Mouse (Mus musculus): ENCODE results near the gene Eno3. TPM values are rescaled to one million over a fixed set of nuclear protein-coding genes. Genes with fewer than 3 reads are reported as not detected.

The Eno3 gene
- total and polyA plus RNA-seq, 3 experiments: 11.2 to 26.4 (median 23.0) TPM

Other genes starting within 250 kb of the Eno3 start
Only the 20 nearest of the 25 such genes appear.
- 3.6 and 5.5 TPM in 2 replicates for gene Tm4sf5, start 152.0 kb upstream of the Eno3 start, total RNA-seq (2012; rRNA removed)
- gene Tm4sf5, start 152.0 kb upstream of the Eno3 start, total RNA-seq (2014; rRNA removed): 8.8 and 11.7 TPM in 2 replicates
- 24.5 and 32.5 TPM in 2 replicates for gene Tm4sf5, start 152.0 kb upstream of the Eno3 start, polyA plus RNA-seq (2012; ENCODE audit: insufficient read length, low read depth)
- 0.21 TPM in 1 of 2 replicates, not detected in the other for gene Vmo1, start 142.6 kb upstream of the Eno3 start, total RNA-seq (2012; rRNA removed)
- gene Vmo1, start 142.6 kb upstream of the Eno3 start, total RNA-seq (2014; rRNA removed): 0.70 TPM in 1 of 2 replicates, not detected in the other
- gene Vmo1, start 142.6 kb upstream of the Eno3 start, polyA plus RNA-seq (2012; ENCODE audit: insufficient read length, low read depth): 0.36 and 0.63 TPM in 2 replicates
- gene Gltpd2, start 138.0 kb upstream of the Eno3 start, total RNA-seq (2012; rRNA removed): not detected in 2 replicates
- not detected in 2 replicates for gene Gltpd2, start 138.0 kb upstream of the Eno3 start, total RNA-seq (2014; rRNA removed)
- 0.19 TPM in 1 of 2 replicates, not detected in the other for gene Gltpd2, start 138.0 kb upstream of the Eno3 start, polyA plus RNA-seq (2012; ENCODE audit: insufficient read length, low read depth)
- 921 and 922 TPM in 2 replicates for gene Psmb6, start 131.8 kb upstream of the Eno3 start, total RNA-seq (2012; rRNA removed)
- 749 and 831 TPM in 2 replicates for gene Psmb6, start 131.8 kb upstream of the Eno3 start, total RNA-seq (2014; rRNA removed)
- 779 and 831 TPM in 2 replicates for gene Psmb6, start 131.8 kb upstream of the Eno3 start, polyA plus RNA-seq (2012; ENCODE audit: insufficient read length, low read depth)
- not detected in 2 replicates for gene Gm40193, start 124.3 kb upstream of the Eno3 start, total RNA-seq (2012; rRNA removed)
- gene Gm40193, start 124.3 kb upstream of the Eno3 start, total RNA-seq (2014; rRNA removed): not detected in 2 replicates
- not detected in 2 replicates for gene Gm40193, start 124.3 kb upstream of the Eno3 start, polyA plus RNA-seq (2012; ENCODE audit: insufficient read length, low read depth)
- gene Pld2, start 117.1 kb upstream of the Eno3 start, total RNA-seq (2012; rRNA removed): 4.0 and 4.8 TPM in 2 replicates
- 3.1 and 3.4 TPM in 2 replicates for gene Pld2, start 117.1 kb upstream of the Eno3 start, total RNA-seq (2014; rRNA removed)
- gene Pld2, start 117.1 kb upstream of the Eno3 start, polyA plus RNA-seq (2012; ENCODE audit: insufficient read length, low read depth): 6.6 and 6.7 TPM in 2 replicates
- gene Mink1, start 94.3 kb upstream of the Eno3 start, total RNA-seq (2012; rRNA removed): 24.3 and 31.2 TPM in 2 replicates
- gene Mink1, start 94.3 kb upstream of the Eno3 start, total RNA-seq (2014; rRNA removed): 11.6 and 15.0 TPM in 2 replicates
- 79.8 and 82.8 TPM in 2 replicates for gene Mink1, start 94.3 kb upstream of the Eno3 start, polyA plus RNA-seq (2012; ENCODE audit: insufficient read length, low read depth)
- 0.17 TPM in 1 of 2 replicates, not detected in the other for gene 4930544D05Rik, start 41.4 kb upstream of the Eno3 start, total RNA-seq (2012; rRNA removed)
- not detected in 2 replicates for gene 4930544D05Rik, start 41.4 kb upstream of the Eno3 start, total RNA-seq (2014; rRNA removed)
- gene 4930544D05Rik, start 41.4 kb upstream of the Eno3 start, polyA plus RNA-seq (2012; ENCODE audit: insufficient read length, low read depth): not detected in 2 replicates
- gene Chrne, start 38.0 kb upstream of the Eno3 start, total RNA-seq (2012; rRNA removed): not detected in 2 replicates
- not detected in 2 replicates for gene Chrne, start 38.0 kb upstream of the Eno3 start, total RNA-seq (2014; rRNA removed)
- gene Chrne, start 38.0 kb upstream of the Eno3 start, polyA plus RNA-seq (2012; ENCODE audit: insufficient read length, low read depth): not detected in 2 replicates
- 0.25 TPM in 2 replicates for gene Gp1ba, start 18.1 kb upstream of the Eno3 start, total RNA-seq (2012; rRNA removed)
- gene Gp1ba, start 18.1 kb upstream of the Eno3 start, total RNA-seq (2014; rRNA removed): not detected in 2 replicates
- gene Gp1ba, start 18.1 kb upstream of the Eno3 start, polyA plus RNA-seq (2012; ENCODE audit: insufficient read length, low read depth): 0.84 and 1.1 TPM in 2 replicates
- 23.5 and 24.0 TPM in 2 replicates for gene Rnf167, start 10.0 kb upstream of the Eno3 start, total RNA-seq (2012; rRNA removed)
- 24.1 and 25.5 TPM in 2 replicates for gene Rnf167, start 10.0 kb upstream of the Eno3 start, total RNA-seq (2014; rRNA removed)
- gene Rnf167, start 10.0 kb upstream of the Eno3 start, polyA plus RNA-seq (2012; ENCODE audit: insufficient read length, low read depth): 28.0 and 31.7 TPM in 2 replicates
- gene Slc25a11, start 9.7 kb upstream of the Eno3 start, total RNA-seq (2012; rRNA removed): 96.9 and 99.0 TPM in 2 replicates
- 121 and 135 TPM in 2 replicates for gene Slc25a11, start 9.7 kb upstream of the Eno3 start, total RNA-seq (2014; rRNA removed)
- 127 and 132 TPM in 2 replicates for gene Slc25a11, start 9.7 kb upstream of the Eno3 start, polyA plus RNA-seq (2012; ENCODE audit: insufficient read length, low read depth)
- gene Pfn1, start 2.6 kb upstream of the Eno3 start, total RNA-seq (2012; rRNA removed): 1,045 and 1,143 TPM in 2 replicates
- gene Pfn1, start 2.6 kb upstream of the Eno3 start, total RNA-seq (2014; rRNA removed): 799 and 844 TPM in 2 replicates
- 2,575 and 2,624 TPM in 2 replicates for gene Pfn1, start 2.6 kb upstream of the Eno3 start, polyA plus RNA-seq (2012; ENCODE audit: insufficient read length, low read depth)
- gene Spag7, start 12.2 kb downstream of the Eno3 start, total RNA-seq (2012; rRNA removed): 96.3 and 105 TPM in 2 replicates
- gene Spag7, start 12.2 kb downstream of the Eno3 start, total RNA-seq (2014; rRNA removed): 86.9 and 93.5 TPM in 2 replicates
- 120 and 161 TPM in 2 replicates for gene Spag7, start 12.2 kb downstream of the Eno3 start, polyA plus RNA-seq (2012; ENCODE audit: insufficient read length, low read depth)
- 4.0 and 4.9 TPM in 2 replicates for gene Camta2, start 30.9 kb downstream of the Eno3 start, total RNA-seq (2012; rRNA removed)
- gene Camta2, start 30.9 kb downstream of the Eno3 start, total RNA-seq (2014; rRNA removed): 0.70 and 1.0 TPM in 2 replicates
- gene Camta2, start 30.9 kb downstream of the Eno3 start, polyA plus RNA-seq (2012; ENCODE audit: insufficient read length, low read depth): 13.3 and 17.0 TPM in 2 replicates
- 1.3 and 1.7 TPM in 2 replicates for gene Inca1, start 43.0 kb downstream of the Eno3 start, total RNA-seq (2012; rRNA removed)
- 1.9 and 3.4 TPM in 2 replicates for gene Inca1, start 43.0 kb downstream of the Eno3 start, total RNA-seq (2014; rRNA removed)
- gene Inca1, start 43.0 kb downstream of the Eno3 start, polyA plus RNA-seq (2012; ENCODE audit: insufficient read length, low read depth): 3.8 and 4.4 TPM in 2 replicates
- gene Kif1c, start 43.3 kb downstream of the Eno3 start, total RNA-seq (2012; rRNA removed): 36.9 and 38.0 TPM in 2 replicates
- gene Kif1c, start 43.3 kb downstream of the Eno3 start, total RNA-seq (2014; rRNA removed): 11.0 and 11.6 TPM in 2 replicates
- 31.7 and 32.3 TPM in 2 replicates for gene Kif1c, start 43.3 kb downstream of the Eno3 start, polyA plus RNA-seq (2012; ENCODE audit: insufficient read length, low read depth)
- gene Zfp3, start 107.0 kb downstream of the Eno3 start, total RNA-seq (2012; rRNA removed): 3.1 and 3.5 TPM in 2 replicates
- gene Zfp3, start 107.0 kb downstream of the Eno3 start, total RNA-seq (2014; rRNA removed): 1.7 and 1.9 TPM in 2 replicates
- gene Zfp3, start 107.0 kb downstream of the Eno3 start, polyA plus RNA-seq (2012; ENCODE audit: insufficient read length, low read depth): 2.0 and 2.5 TPM in 2 replicates
- gene Scimp, start 155.4 kb downstream of the Eno3 start, total RNA-seq (2012; rRNA removed): 0.17 and 0.30 TPM in 2 replicates
- 0.21 and 1.2 TPM in 2 replicates for gene Scimp, start 155.4 kb downstream of the Eno3 start, total RNA-seq (2014; rRNA removed)
- gene Scimp, start 155.4 kb downstream of the Eno3 start, polyA plus RNA-seq (2012; ENCODE audit: insufficient read length, low read depth): 0.53 and 0.79 TPM in 2 replicates
- gene Rabep1, start 187.6 kb downstream of the Eno3 start, total RNA-seq (2012; rRNA removed): 22.3 and 23.8 TPM in 2 replicates
- gene Rabep1, start 187.6 kb downstream of the Eno3 start, total RNA-seq (2014; rRNA removed): 26.1 and 33.4 TPM in 2 replicates
- 28.3 and 34.7 TPM in 2 replicates for gene Rabep1, start 187.6 kb downstream of the Eno3 start, polyA plus RNA-seq (2012; ENCODE audit: insufficient read length, low read depth)

Data from CH12.LX (cell line).